Mouse (Mus musculus) liver, embryonic 11.5 days (tissue): ENCODE measurements around the gene Ppp3ca. TPM values are rescaled to one million over a fixed set of nuclear protein-coding genes. Genes with fewer than 3 reads are reported as not detected.

Experiments
- ATAC-seq: fragments of 200-750 bp; cut with Nextera tagmentation; replicated peaks from 2 replicates; pipeline ENCODE4 v1.8.0; 2017; ENCODE audit warnings: moderate number of reproducible peaks, mild to moderate bottlenecking, moderate TSS enrichment, moderate library complexity; ENCODE audit not compliant: low FRiP score
- DNase-seq: peaks from one replicate; pipeline ENCODE4 v3.0.0-alpha.2; 2017; ENCODE audit warnings: low spot score
- H3K27ac ChIP-seq: fragments of 300-500 bp; sonication (generic); 2 replicates; pipeline ENCODE4 v1.5.1; 2014; ENCODE audit warnings: mild to moderate bottlenecking, low read depth, low read length, control low read depth
- H3K27me3 ChIP-seq: fragments of 300-500 bp; sonication (generic); replicated peaks from 2 replicates; pipeline ENCODE4 v1.6.1; 2014; ENCODE audit warnings: low read length, mixed read lengths; ENCODE audit not compliant: control insufficient read depth, insufficient read depth
- H3K36me3 ChIP-seq: fragments of 300-500 bp; sonication (generic); 2 replicates; pipeline ENCODE4 v1.6.1; 2014; ENCODE audit warnings: mild to moderate bottlenecking, low read length, moderate library complexity, mixed read lengths; ENCODE audit not compliant: control insufficient read depth, insufficient read depth
- H3K4me1 ChIP-seq: fragments of 300-500 bp; sonication (generic); replicated peaks from 2 replicates; pipeline ENCODE4 v1.6.1; 2014; ENCODE audit warnings: low read length, mixed read lengths; ENCODE audit not compliant: control insufficient read depth, insufficient read depth
- H3K4me2 ChIP-seq: fragments of 300-500 bp; sonication (generic); 2 replicates; pipeline ENCODE4 v1.6.1; 2014; ENCODE audit warnings: mild to moderate bottlenecking, control low read depth, moderate library complexity
- H3K4me3 ChIP-seq: fragments of 300-500 bp; sonication (generic); 2 replicates; pipeline ENCODE4 v1.5.1; 2014; ENCODE audit warnings: low read depth, low read length, control low read depth
- H3K9ac ChIP-seq: fragments of 300-500 bp; sonication (generic); 2 replicates; pipeline ENCODE4 v1.6.1; 2014; ENCODE audit warnings: low read depth, low read length, control low read depth
- H3K9me3 ChIP-seq: fragments of 300-500 bp; sonication (generic); 2 replicates; pipeline ENCODE4 v1.6.1; 2016; ENCODE audit warnings: low read length, inconsistent platforms, mixed read lengths; ENCODE audit not compliant: control insufficient read depth
- WGBS: fragments of 180-500 bp; shearing (Covaris S2); extraction: QIAGEN DNeasy Blood & Tissue Kit; methylation state at CpG from one replicate; pipeline ENCODE4 v1.1.7; 2014; 5-methylcytosine and 5-hydroxymethylcytosine counted together
- polyA plus RNA-seq: library from polyadenylated mRNA; unstranded; fragments of >200 nt; fragmentation: Nextera tagmentation; extraction: Ambion mirVana; gene quantifications from 2 replicates; pipeline ENCODE4 v1.2.1, GENCODE M21; 2014

Gene Ppp3ca
- polyA plus RNA-seq, 1 experiment from 2014 or later: 30.7 TPM

DNA sequence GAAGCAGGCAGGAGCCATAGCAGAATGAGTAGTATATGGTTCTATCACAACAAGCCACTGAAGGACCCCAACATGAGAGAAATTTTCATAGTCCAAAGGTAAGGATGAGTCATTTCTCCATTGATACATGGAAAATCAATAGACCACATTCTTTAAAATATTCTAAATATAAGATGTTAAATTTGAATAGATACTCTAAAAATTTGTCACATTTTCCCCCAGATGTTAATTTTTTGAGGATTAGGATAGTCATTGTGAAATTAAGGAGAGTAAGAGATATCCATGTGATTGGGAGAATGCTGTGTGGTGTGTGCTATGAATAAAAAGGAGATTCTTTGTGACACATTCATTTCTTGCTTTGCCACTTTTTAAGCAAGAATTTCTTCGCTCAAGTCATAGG lies 281.9 kb downstream of the Ppp3ca start:
- WGBS: 88% methylated on average over 1 of the region's 1 CpGs
- H3K4me3 ChIP-seq: no peak overlapping the region
- no peak overlapping the region for H3K4me2 ChIP-seq
- no peak overlapping the region for H3K27ac ChIP-seq
- no peaks in the 10 kb centered on the region for H3K4me1 ChIP-seq
- H3K36me3 ChIP-seq: no peaks in the 10 kb centered on the region
- H3K9me3 ChIP-seq: no peaks in the 10 kb centered on the region
- H3K27me3 ChIP-seq: no peaks in the 10 kb centered on the region
- ATAC-seq (no peak), DNase-seq (no peak)
- H3K9ac ChIP-seq: no peak overlapping the region

DNA sequence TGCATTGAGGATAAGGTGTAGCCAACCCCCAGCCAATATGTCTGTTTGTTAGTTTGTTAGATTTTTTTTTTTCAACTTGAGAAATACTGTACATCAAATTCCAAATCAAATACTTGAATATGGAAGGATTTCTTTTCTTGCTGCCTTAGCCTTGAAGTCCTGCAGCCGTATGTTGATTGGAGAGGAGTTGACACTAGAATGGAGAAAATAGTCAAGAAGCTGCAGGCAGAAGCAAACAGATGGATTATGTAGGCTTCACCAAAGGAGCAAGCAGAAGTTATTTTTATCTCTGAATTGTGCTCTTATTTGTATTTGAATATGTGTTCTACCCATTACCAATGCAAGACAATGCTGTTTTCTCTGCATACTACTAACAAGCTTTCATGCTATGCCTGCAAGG lies 282.9 kb downstream of the Ppp3ca start:
- H3K9ac ChIP-seq: no peak overlapping the region
- 83% methylated on average over 1 of the region's 1 CpGs for WGBS
- H3K4me1 ChIP-seq: no peaks in the 10 kb centered on the region
- H3K9me3 ChIP-seq: no peaks in the 10 kb centered on the region
- H3K4me2 ChIP-seq: no peak overlapping the region
- no peak overlapping the region for H3K4me3 ChIP-seq
- ATAC-seq: no peak
- H3K27me3 ChIP-seq: no peaks in the 10 kb centered on the region
- DNase-seq: no peak
- no peaks in the 10 kb centered on the region for H3K36me3 ChIP-seq
- H3K27ac ChIP-seq: no peak overlapping the region

DNA sequence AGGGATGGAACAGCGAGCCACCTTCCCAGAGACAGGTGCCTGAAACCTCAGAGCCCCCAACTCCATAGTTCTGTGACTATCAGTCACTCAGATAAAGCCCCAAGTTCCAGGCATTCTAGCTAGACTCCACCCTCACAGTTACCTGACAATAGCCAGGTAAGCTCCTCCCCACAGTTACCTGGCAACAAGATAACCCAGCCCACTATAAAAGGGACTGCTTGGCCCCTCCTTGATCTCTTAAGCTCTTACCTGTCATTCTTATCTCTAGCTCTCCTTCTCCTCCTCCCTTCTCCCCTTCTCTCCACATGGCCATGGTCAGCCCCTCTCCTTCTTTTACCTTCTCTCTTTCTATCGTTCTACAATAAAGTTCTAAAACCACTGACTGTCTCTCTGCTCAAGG lies 285.1 kb downstream of the Ppp3ca start:
- Histone ChIP-seq H3K9me3 (no peaks in the 10 kb centered on the region), H3K4me1 (no peaks in the 10 kb centered on the region), H3K4me3 (no peak overlapping the region), H3K27ac (no peak overlapping the region), H3K36me3 (no peaks in the 10 kb centered on the region), H3K4me2 (no peak overlapping the region), H3K9ac (no peak overlapping the region), H3K27me3 (no peaks in the 10 kb centered on the region)
- DNase-seq (no peak), ATAC-seq (no peak)
- 77% methylated on average over 2 of the region's 2 CpGs for WGBS

DNA sequence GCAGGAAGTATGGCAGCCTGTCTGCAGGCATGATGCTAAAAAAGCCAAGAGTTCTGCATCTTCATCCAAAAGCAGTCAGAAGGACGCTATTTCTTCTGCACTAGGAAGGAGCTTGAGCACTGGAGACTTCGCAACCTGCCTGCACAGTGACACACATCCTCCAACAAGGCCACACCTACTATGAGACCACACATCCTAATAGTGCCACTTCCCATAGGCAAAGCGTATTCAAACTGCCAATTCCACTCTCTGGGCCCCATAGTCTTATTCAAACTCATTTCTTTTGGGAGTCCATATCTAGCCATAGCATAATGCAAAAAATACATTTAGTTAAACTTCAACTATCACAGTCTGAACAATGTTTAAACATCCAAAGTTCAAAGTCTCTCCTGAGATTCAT lies 290.4 kb downstream of the Ppp3ca start:
- Histone ChIP-seq H3K4me3 (no peak overlapping the region), H3K9ac (no peak overlapping the region), H3K27ac (no peak overlapping the region), H3K9me3 (no peaks in the 10 kb centered on the region), H3K36me3 (no peaks in the 10 kb centered on the region), H3K4me2 (no peak overlapping the region), H3K27me3 (no peaks in the 10 kb centered on the region), H3K4me1 (no peaks in the 10 kb centered on the region)
- WGBS: 76% methylated on average over 3 of the region's 3 CpGs
- no peak for DNase-seq
- ATAC-seq: no peak

DNA sequence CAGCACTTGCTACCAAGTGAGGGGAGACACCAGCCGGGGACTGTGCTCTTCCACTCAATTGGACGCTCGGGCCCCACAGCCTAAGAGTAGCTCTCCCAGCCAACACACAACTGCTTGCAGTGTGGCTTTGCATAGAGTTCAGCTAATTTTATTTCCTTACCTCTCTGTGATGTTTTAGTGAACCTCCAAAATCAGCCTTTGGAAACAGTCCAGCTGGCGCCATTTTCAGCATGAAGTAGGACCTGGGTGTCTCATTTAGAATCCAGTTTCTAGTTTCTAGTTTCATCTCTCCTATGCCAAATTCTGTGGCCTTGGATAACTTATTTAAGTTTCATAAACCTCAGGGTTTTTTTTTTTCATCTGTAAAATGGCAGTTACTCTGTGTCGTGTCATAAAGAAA lies 296.9 kb downstream of the Ppp3ca start:
- Histone ChIP-seq H3K9me3 (no peaks in the 10 kb centered on the region), H3K36me3 (no peaks in the 10 kb centered on the region), H3K27me3 (no peaks in the 10 kb centered on the region), H3K4me2 (no peak overlapping the region), H3K4me1 (no peaks in the 10 kb centered on the region), H3K27ac (no peak overlapping the region), H3K4me3 (no peak overlapping the region), H3K9ac (no peak overlapping the region)
- 91% methylated on average over 5 of the region's 5 CpGs for WGBS
- DNase-seq (no peak), ATAC-seq (no peak)

DNA sequence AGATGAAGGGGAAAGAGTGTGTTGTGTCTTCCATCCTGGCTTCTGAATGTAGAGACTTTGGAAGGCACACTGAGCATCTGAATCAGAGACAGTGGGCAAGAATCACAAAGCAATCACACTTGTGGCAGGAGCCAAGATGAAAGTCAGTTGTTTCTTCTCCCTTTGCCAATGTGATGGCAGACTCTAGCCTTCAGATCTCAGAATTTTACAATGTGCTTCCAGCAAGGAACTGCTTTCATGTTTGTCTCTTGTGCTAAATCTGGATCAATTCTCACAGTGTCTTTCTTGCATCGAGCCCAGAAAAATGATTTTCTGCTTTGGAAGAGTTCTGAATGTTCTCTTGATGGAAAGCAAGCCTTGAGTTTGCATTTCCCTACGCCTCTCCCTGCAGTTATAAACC lies 297.6 kb downstream of the Ppp3ca start:
- Histone ChIP-seq H3K4me3 (no peak overlapping the region), H3K27ac (no peak overlapping the region), H3K9me3 (no peaks in the 10 kb centered on the region), H3K9ac (no peak overlapping the region), H3K27me3 (no peaks in the 10 kb centered on the region), H3K36me3 (no peaks in the 10 kb centered on the region), H3K4me2 (no peak overlapping the region), H3K4me1 (no peaks in the 10 kb centered on the region)
- 79% methylated on average over 2 of the region's 2 CpGs for WGBS
- DNase-seq: no peak
- no peak for ATAC-seq

DNA sequence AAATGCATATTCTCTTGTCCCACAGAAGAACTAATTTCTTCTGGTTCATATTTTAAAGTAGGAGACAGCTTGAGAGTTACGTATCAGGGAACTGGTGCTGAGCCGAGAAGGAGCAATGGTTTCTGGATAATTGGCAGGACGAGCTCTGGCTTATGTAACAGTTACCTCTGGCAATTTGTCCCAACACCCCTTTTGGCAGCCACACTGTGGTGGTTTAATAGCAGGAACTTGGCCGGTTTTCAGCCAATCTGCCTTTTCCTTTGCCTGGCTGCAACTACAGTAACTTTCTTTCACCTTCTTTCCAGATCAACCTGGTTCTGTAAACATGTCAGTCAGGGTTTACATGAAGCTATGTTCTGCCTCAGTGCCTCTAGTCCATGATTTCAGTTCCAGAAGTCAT lies 299.9 kb downstream of the Ppp3ca start:
- Histone ChIP-seq H3K9ac (no peak overlapping the region), H3K4me2 (no peak overlapping the region), H3K4me3 (no peak overlapping the region), H3K9me3 (no peaks in the 10 kb centered on the region), H3K27ac (no peak overlapping the region), H3K36me3 (no peaks in the 10 kb centered on the region), H3K4me1 (no peaks in the 10 kb centered on the region), H3K27me3 (no peaks in the 10 kb centered on the region)
- ATAC-seq (no peak), DNase-seq (no peak)
- WGBS: 56% methylated on average over 4 of the region's 4 CpGs

DNA sequence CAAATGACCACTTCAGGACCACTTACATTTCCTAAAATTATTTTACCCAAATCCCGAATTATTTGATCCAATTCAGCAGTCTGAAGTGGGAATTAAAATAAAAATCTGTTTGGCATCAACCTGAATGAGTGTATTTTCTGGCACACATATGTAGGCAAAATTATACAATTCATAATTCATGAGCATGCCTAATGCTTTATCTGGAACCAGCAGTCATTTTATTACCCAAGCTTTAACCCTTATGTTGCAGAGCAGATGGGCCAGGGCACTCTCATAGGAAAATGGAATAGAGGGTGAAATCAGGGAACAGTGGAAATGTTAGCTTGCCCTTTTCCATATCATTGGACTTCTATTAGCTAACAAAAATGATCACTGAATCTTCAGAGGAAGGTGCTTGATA lies 307.9 kb downstream of the Ppp3ca start:
- DNase-seq (no peak), ATAC-seq (no peak)
- no peak overlapping the region for H3K4me3 ChIP-seq
- H3K9ac ChIP-seq: no peak overlapping the region
- no peak overlapping the region for H3K27ac ChIP-seq
- no peaks in the 10 kb centered on the region for H3K36me3 ChIP-seq
- no peaks in the 10 kb centered on the region for H3K9me3 ChIP-seq
- H3K27me3 ChIP-seq: no peaks in the 10 kb centered on the region
- 58% methylated on average over 1 of the region's 1 CpGs for WGBS
- no peaks in the 10 kb centered on the region for H3K4me1 ChIP-seq
- no peak overlapping the region for H3K4me2 ChIP-seq

DNA sequence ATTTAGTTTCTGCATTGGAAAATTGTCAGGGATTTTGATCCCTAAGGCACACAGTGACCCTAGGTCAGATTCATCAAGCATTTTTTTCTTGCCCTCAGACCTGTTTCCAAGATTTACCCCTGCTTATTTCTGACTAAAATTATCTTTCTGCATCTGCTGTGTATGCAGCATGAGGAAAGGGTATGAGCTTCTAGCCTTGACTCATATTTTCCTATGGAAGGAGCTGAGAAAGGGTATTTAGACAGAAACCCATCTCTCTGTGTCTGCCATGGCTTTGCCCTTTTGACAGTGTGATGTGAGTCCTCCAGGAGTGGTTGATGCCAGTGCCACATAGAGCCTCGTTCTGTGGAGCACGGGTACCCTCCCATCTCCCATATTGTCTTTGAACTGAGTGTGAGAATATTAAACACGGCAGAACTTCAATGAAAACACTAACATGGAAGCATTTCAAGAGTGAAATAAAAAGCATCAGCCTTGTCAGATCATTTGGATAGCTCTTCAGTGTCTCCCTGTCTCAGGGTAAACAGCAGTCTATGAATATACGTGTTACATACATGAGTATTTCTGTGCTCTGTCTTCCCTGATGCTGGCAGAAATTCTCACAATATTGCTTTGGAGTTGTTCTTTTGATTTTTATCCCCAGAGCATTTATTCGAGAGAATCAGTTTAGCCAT lies 311.1 kb downstream of the Ppp3ca start:
- ATAC-seq: no peak
- Histone ChIP-seq H3K9ac (no peak overlapping the region), H3K27me3 (no peaks in the 10 kb centered on the region), H3K4me1 (no peaks in the 10 kb centered on the region), H3K27ac (no peak overlapping the region), H3K4me2 (no peak overlapping the region), H3K9me3 (no peaks in the 10 kb centered on the region), H3K4me3 (no peak overlapping the region), H3K36me3 (no peaks in the 10 kb centered on the region)
- 78% methylated on average over 5 of the region's 5 CpGs for WGBS
- DNase-seq: no peak
